Mouse (Mus musculus): ENCODE measurements around the gene Tsks. TPM values are rescaled to one million over a fixed set of nuclear protein-coding genes. Genes with fewer than 3 reads are reported as not detected.

The Tsks gene
- polyA plus RNA-seq, 1 experiment from 2014 or later: 0.07 TPM

- Histone ChIP-seq H3K27ac (ENCODE audit: low read depth, low read length) (no peak overlapping the region), H3K27me3 (ENCODE audit: control insufficient read depth, insufficient read depth, low read length) (no peaks in the 10 kb centered on the region), H3K9me3 (ENCODE audit: control insufficient read depth, low read length) (no peaks in the 10 kb centered on the region), H3K9ac (ENCODE audit: low read length) (no peak overlapping the region), H3K4me2 (no peak overlapping the region), H3K4me1 (ENCODE audit: control insufficient read depth, insufficient read depth, low read length) (peaks cover 10% of the 10 kb centered on the region), H3K4me3 (ENCODE audit: low read depth, low read length) (no peak overlapping the region), H3K36me3 (ENCODE audit: control insufficient read depth, insufficient read depth, low read length) (peaks cover 54% of the 10 kb centered on the region)
- WGBS: 96% methylated on average over 8 of the region's 8 CpGs
- DNase-seq (ENCODE audit: low spot score, missing footprints) (no peak), ATAC-seq (ENCODE audit: low FRiP score) (no peak)
Observed at GRCm38 (mm10) chr7:44981539-44981938, 38.5 kb downstream of the Tsks start.

GRCm38 (mm10) chr7:44983085-44983484 is 40.1 kb downstream of the Tsks start:
- Histone ChIP-seq H3K27me3 (ENCODE audit: control insufficient read depth, insufficient read depth, low read length) (no peaks in the 10 kb centered on the region), H3K27ac (ENCODE audit: low read depth, low read length) (no peak overlapping the region), H3K9ac (ENCODE audit: low read length) (no peak overlapping the region), H3K4me2 (no peak overlapping the region), H3K4me1 (ENCODE audit: control insufficient read depth, insufficient read depth, low read length) (peaks cover 12% of the 10 kb centered on the region), H3K4me3 (ENCODE audit: low read depth, low read length) (no peak overlapping the region), H3K9me3 (ENCODE audit: control insufficient read depth, low read length) (no peaks in the 10 kb centered on the region), H3K36me3 (ENCODE audit: control insufficient read depth, insufficient read depth, low read length) (peaks cover 39% of the 10 kb centered on the region)
- ATAC-seq (ENCODE audit: low FRiP score) (no peak), DNase-seq (ENCODE audit: low spot score, missing footprints) (peak; percentile 99)
- 41% methylated on average over 6 of the region's 6 CpGs for WGBS

DNA sequence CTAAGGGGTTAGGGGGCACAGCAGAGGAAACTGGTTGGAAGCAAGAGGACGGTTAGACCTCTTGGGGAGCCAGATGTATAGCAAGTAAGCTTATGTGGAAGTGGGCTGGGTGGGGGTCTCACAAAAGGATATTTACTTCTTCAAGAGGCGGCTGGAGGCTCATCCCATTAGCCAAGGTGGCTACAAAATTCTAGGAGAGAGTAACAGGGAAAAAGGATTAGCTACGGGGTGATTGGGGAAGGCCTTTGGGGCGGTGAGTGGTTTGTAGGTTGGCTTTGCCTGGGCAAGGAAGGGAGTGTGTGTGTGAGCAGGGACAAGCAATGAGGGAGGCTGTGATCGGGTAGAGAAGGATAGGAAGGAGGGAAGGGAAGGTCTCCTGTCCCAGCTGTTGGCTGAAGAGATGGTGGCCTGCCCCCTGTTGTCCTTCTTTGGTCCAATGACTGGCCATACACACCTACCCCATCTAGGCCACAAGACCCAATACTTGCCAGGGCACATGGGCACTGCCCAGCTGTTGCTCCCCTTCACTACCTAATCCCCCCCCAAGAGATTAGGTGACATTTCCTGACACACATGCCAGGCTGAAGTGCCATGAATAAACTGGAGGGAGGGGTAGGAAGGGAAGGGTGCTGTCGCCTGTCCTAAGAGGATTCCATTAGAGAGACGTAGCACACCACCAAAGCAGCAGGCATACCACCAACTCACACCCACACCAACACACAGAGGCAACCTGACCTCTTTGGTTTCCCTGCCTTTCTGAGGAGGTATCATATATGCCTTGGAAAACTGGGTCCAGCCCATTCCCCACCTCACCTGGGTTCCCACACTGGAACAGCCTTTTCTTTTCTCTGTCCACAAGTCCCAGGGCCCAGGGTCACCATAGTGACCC is 41.2 kb downstream of the Tsks start:
- peak overlapping the region; percentile 97 for H3K4me3 ChIP-seq (ENCODE audit: low read depth, low read length)
- peak overlapping the region; percentile 65 for H3K4me2 ChIP-seq
- H3K36me3 ChIP-seq (ENCODE audit: control insufficient read depth, insufficient read depth, low read length): peaks cover 28% of the 10 kb centered on the region
- no peaks in the 10 kb centered on the region for H3K9me3 ChIP-seq (ENCODE audit: control insufficient read depth, low read length)
- H3K27me3 ChIP-seq (ENCODE audit: control insufficient read depth, insufficient read depth, low read length): no peaks in the 10 kb centered on the region
- peak overlapping the region; percentile 20 for H3K9ac ChIP-seq (ENCODE audit: low read length)
- peaks cover 21% of the 10 kb centered on the region for H3K4me1 ChIP-seq (ENCODE audit: control insufficient read depth, insufficient read depth, low read length)
- WGBS: 67% methylated on average over 7 of the region's 7 CpGs
- ATAC-seq (ENCODE audit: low FRiP score) (no peak), DNase-seq (ENCODE audit: low spot score, missing footprints) (no peak)
- no peak overlapping the region for H3K27ac ChIP-seq (ENCODE audit: low read depth, low read length)

GRCm38 (mm10) chr7:44984833-44985164 is 41.8 kb downstream of the Tsks start:
- WGBS: 53% methylated on average over 3 of the region's 3 CpGs
- H3K9me3 ChIP-seq (ENCODE audit: control insufficient read depth, low read length): no peaks in the 10 kb centered on the region
- peak overlapping the region; percentile 65 for H3K4me2 ChIP-seq
- H3K27ac ChIP-seq (ENCODE audit: low read depth, low read length): no peak overlapping the region
- H3K36me3 ChIP-seq (ENCODE audit: control insufficient read depth, insufficient read depth, low read length): peaks cover 24% of the 10 kb centered on the region
- no peaks in the 10 kb centered on the region for H3K27me3 ChIP-seq (ENCODE audit: control insufficient read depth, insufficient read depth, low read length)
- peak overlapping the region; percentile 97 for H3K4me3 ChIP-seq (ENCODE audit: low read depth, low read length)
- peaks cover 22% of the 10 kb centered on the region for H3K4me1 ChIP-seq (ENCODE audit: control insufficient read depth, insufficient read depth, low read length)
- DNase-seq (ENCODE audit: low spot score, missing footprints): no peak
- no peak for ATAC-seq (ENCODE audit: low FRiP score)
- no peak overlapping the region for H3K9ac ChIP-seq (ENCODE audit: low read length)

- ATAC-seq (ENCODE audit: low FRiP score) (peak; percentile 31), DNase-seq (ENCODE audit: low spot score, missing footprints) (peak; percentile 96)
- Histone ChIP-seq H3K27ac (ENCODE audit: low read depth, low read length) (peak overlapping the region; percentile 88), H3K9ac (ENCODE audit: low read length) (peak overlapping the region; percentile 99), H3K27me3 (ENCODE audit: control insufficient read depth, insufficient read depth, low read length) (no peaks in the 10 kb centered on the region), H3K36me3 (ENCODE audit: control insufficient read depth, insufficient read depth, low read length) (peaks cover 16% of the 10 kb centered on the region), H3K4me2 (peak overlapping the region; percentile 65), H3K4me3 (ENCODE audit: low read depth, low read length) (peak overlapping the region; percentile 97), H3K9me3 (ENCODE audit: control insufficient read depth, low read length) (no peaks in the 10 kb centered on the region), H3K4me1 (ENCODE audit: control insufficient read depth, insufficient read depth, low read length) (peaks cover 22% of the 10 kb centered on the region)
- under 1% methylated on average over 44 of the region's 45 CpGs for WGBS
Observed at GRCm38 (mm10) chr7:44985595-44986191, 42.7 kb downstream of the Tsks start.

DNA sequence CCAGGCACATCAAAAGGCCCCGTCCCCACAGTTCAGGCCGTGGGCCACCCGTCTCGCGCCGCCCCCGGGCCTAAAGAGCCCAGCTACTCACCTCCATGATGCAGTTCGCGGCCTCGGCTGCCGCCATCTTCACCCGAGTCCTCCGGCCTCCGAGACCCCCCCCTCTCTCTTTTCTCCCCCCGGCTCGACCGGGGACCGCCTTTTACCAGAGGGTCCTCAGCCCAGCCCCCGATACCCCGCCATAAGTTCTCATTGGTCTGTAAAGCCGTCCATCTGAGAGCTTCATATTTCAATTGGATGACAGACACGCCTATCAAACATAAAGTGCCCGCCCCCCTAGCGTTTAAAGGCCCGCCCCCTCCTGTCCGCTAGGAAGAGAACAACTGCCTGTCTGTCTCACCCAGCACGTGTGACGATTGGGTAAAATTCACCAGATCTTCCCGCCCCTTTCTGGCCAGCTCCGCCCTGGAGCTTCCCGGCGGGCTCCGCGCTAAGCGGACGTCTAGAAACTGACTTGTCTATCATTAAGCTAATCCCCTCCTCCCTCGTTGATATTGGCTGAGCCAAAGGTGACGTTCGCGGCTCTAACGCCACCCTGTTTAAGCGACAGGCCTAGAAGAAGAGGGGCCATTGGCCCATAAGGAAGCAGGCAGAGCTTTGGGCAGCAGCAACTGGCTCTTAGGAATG is 43.3 kb downstream of the Tsks start, which contains the start of gene Prmt1:
Prmt1 (minus strand) TSS at position 377 of the 687 bp plus-strand sequence.
- ATAC-seq (ENCODE audit: low FRiP score): peak; percentile 95
- peak within 1 kb of the TSS; percentile 99 for H3K9ac ChIP-seq (ENCODE audit: low read length)

DNA sequence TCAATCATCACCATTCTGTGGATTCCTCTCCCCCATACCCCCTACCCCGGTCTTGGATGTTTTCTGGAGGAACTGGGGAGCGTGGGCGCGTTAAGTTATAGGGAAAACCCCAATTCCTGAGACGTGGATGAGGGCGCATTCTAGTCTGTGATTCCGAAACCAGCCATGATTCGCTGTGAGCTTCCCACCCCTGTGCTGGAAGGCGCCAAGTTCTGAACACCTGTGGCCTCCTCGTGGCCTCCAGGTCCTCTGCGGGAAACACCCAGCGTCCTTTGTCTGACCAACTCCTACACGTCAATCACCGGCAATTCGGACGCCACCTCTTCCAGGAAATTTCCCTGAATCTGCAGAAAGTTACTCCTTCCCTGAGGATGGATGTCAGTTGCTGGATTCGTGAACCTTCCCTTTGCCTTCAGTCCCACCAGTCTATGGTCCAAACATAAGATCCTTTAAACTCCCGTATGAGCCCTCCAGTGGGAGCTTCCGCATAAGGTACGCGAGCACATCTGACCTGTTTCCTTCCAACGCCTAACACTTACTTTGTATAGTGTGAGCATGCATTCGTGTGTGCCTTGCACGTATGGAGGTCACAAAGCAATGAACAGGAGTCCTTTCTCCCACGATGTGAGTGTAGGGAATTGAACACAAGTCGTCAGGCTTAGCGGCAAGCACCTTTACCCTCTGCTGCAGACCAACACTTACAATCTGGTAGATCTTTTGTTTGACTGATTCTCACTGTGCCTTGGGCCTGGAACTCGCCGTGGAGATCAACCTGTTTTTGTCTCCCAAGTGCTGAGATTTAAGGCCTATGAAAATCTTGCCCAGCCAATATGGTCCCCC is 44.1 kb downstream of the Tsks start:
- Histone ChIP-seq H3K4me2 (peak overlapping the region; percentile 65), H3K9ac (ENCODE audit: low read length) (peak overlapping the region; percentile 81), H3K27ac (ENCODE audit: low read depth, low read length) (peak overlapping the region; percentile 83), H3K36me3 (ENCODE audit: control insufficient read depth, insufficient read depth, low read length) (peaks cover 2% of the 10 kb centered on the region; the same call in 1 of the 2 replicates), H3K9me3 (ENCODE audit: control insufficient read depth, low read length) (no peaks in the 10 kb centered on the region), H3K4me1 (ENCODE audit: control insufficient read depth, insufficient read depth, low read length) (peaks cover 22% of the 10 kb centered on the region), H3K27me3 (ENCODE audit: control insufficient read depth, insufficient read depth, low read length) (no peaks in the 10 kb centered on the region), H3K4me3 (ENCODE audit: low read depth, low read length) (peak overlapping the region; percentile 53)
- DNase-seq (ENCODE audit: low spot score, missing footprints): peak; percentile 98
- under 1% methylated on average over 29 of the region's 29 CpGs for WGBS
- ATAC-seq (ENCODE audit: low FRiP score): peak; percentile 31

More for the DNA sequence above, 43.3 kb downstream of the Tsks start, which contains the start of gene Prmt1:
- no peaks in the 10 kb centered on the region for H3K9me3 ChIP-seq (ENCODE audit: control insufficient read depth, low read length)
- peak within 1 kb of the TSS; percentile 65 for H3K4me2 ChIP-seq
- peak; percentile 100 for DNase-seq (ENCODE audit: low spot score, missing footprints)
- H3K36me3 ChIP-seq (ENCODE audit: control insufficient read depth, insufficient read depth, low read length): peaks cover 9% of the 10 kb centered on the region
- peaks cover 22% of the 10 kb centered on the region for H3K4me1 ChIP-seq (ENCODE audit: control insufficient read depth, insufficient read depth, low read length)
- H3K4me3 ChIP-seq (ENCODE audit: low read depth, low read length): peak within 1 kb of the TSS; percentile 97
- peak within 1 kb of the TSS; percentile 88 for H3K27ac ChIP-seq (ENCODE audit: low read depth, low read length)
- H3K27me3 ChIP-seq (ENCODE audit: control insufficient read depth, insufficient read depth, low read length): no peaks in the 10 kb centered on the region
- under 1% methylated on average over 41 of the region's 42 CpGs for WGBS

GRCm38 (mm10) chr7:44996672-44997071 is 53.7 kb downstream of the Tsks start:
- ATAC-seq (ENCODE audit: low FRiP score): no peak
- peak overlapping the region; percentile 77 for H3K9ac ChIP-seq (ENCODE audit: low read length)
- no peaks in the 10 kb centered on the region for H3K27me3 ChIP-seq (ENCODE audit: control insufficient read depth, insufficient read depth, low read length)
- peaks cover 19% of the 10 kb centered on the region; the same call in 1 of the 2 replicates for H3K36me3 ChIP-seq (ENCODE audit: control insufficient read depth, insufficient read depth, low read length)
- H3K4me1 ChIP-seq (ENCODE audit: control insufficient read depth, insufficient read depth, low read length): peaks cover 25% of the 10 kb centered on the region
- peak overlapping the region; percentile 64 for H3K4me3 ChIP-seq (ENCODE audit: low read depth, low read length)
- peak overlapping the region; percentile 4; the same call in 1 of the 2 replicates for H3K27ac ChIP-seq (ENCODE audit: low read depth, low read length)
- peak; percentile 87 for DNase-seq (ENCODE audit: low spot score, missing footprints)
- H3K4me2 ChIP-seq: peak overlapping the region; percentile 82
- no peaks in the 10 kb centered on the region for H3K9me3 ChIP-seq (ENCODE audit: control insufficient read depth, low read length)
- WGBS: 21% methylated on average over 10 of the region's 10 CpGs
